Mouse (Mus musculus): ENCODE results near the gene Bad. TPM values are rescaled to one million over a fixed set of nuclear protein-coding genes. Genes with fewer than 3 reads are reported as not detected.

The Bad gene
- polyA plus RNA-seq, 1 experiment from 2014 or later: 57.4 TPM

Other genes starting within 250 kb of the Bad start
- gene Rps6ka4, start 101.2 kb upstream of the Bad start, polyA plus RNA-seq (2021; fragmentation: Nextera tagmentation): 29.2 and 33.4 TPM in 2 replicates
- 0.15 and 0.80 TPM in 2 replicates for gene Ccdc88b, start 83.7 kb upstream of the Bad start, polyA plus RNA-seq (2021; fragmentation: Nextera tagmentation)
- 130 and 131 TPM in 2 replicates for gene Trmt112, start 32.2 kb upstream of the Bad start, polyA plus RNA-seq (2021; fragmentation: Nextera tagmentation)
- 727 and 767 TPM in 2 replicates for gene Prdx5, start 31.8 kb upstream of the Bad start, polyA plus RNA-seq (2021; fragmentation: Nextera tagmentation)
- 4.4 and 13.7 TPM in 2 replicates for gene Esrra, start 20.0 kb upstream of the Bad start, polyA plus RNA-seq (2021; fragmentation: Nextera tagmentation)
- gene Catsperz, start 16.5 kb upstream of the Bad start, polyA plus RNA-seq (2021; fragmentation: Nextera tagmentation): 7.9 and 8.4 TPM in 2 replicates
- 22.0 and 22.1 TPM in 2 replicates for gene Kcnk4, start 7.3 kb upstream of the Bad start, polyA plus RNA-seq (2021; fragmentation: Nextera tagmentation)
- 24.4 and 24.9 TPM in 2 replicates for gene Gpr137, start 619 bp downstream of the Bad start, polyA plus RNA-seq (2021; fragmentation: Nextera tagmentation)
- 13.6 and 46.9 TPM in 2 replicates for gene Ppp1r14b, start 33.1 kb downstream of the Bad start, polyA plus RNA-seq (2021; fragmentation: Nextera tagmentation)
- gene Plcb3, start 34.6 kb downstream of the Bad start, polyA plus RNA-seq (2021; fragmentation: Nextera tagmentation): 8.0 and 8.2 TPM in 2 replicates
- gene Fkbp2, start 38.6 kb downstream of the Bad start, polyA plus RNA-seq (2021; fragmentation: Nextera tagmentation): 326 and 333 TPM in 2 replicates
- gene Vegfb, start 45.8 kb downstream of the Bad start, polyA plus RNA-seq (2021; fragmentation: Nextera tagmentation): 77.5 and 150 TPM in 2 replicates
- 24.3 and 28.0 TPM in 2 replicates for gene Dnajc4, start 50.7 kb downstream of the Bad start, polyA plus RNA-seq (2021; fragmentation: Nextera tagmentation)
- 15.8 and 19.0 TPM in 2 replicates for gene Nudt22, start 54.3 kb downstream of the Bad start, polyA plus RNA-seq (2021; fragmentation: Nextera tagmentation)
- 22.6 and 27.5 TPM in 2 replicates for gene Trpt1, start 54.3 kb downstream of the Bad start, polyA plus RNA-seq (2021; fragmentation: Nextera tagmentation)
- 2.9 and 4.8 TPM in 2 replicates for gene Fermt3, start 77.6 kb downstream of the Bad start, polyA plus RNA-seq (2021; fragmentation: Nextera tagmentation)
- gene Stip1, start 98.1 kb downstream of the Bad start, polyA plus RNA-seq (2021; fragmentation: Nextera tagmentation): 109 and 125 TPM in 2 replicates
- 1.6 and 22.1 TPM in 2 replicates for gene Macrod1, start 114.9 kb downstream of the Bad start, polyA plus RNA-seq (2021; fragmentation: Nextera tagmentation)
- gene Flrt1, start 163.9 kb downstream of the Bad start, polyA plus RNA-seq (2021; fragmentation: Nextera tagmentation): 5.4 and 6.6 TPM in 2 replicates